Mouse (Mus musculus): ENCODE results near the gene Pip5kl1.

DNA sequence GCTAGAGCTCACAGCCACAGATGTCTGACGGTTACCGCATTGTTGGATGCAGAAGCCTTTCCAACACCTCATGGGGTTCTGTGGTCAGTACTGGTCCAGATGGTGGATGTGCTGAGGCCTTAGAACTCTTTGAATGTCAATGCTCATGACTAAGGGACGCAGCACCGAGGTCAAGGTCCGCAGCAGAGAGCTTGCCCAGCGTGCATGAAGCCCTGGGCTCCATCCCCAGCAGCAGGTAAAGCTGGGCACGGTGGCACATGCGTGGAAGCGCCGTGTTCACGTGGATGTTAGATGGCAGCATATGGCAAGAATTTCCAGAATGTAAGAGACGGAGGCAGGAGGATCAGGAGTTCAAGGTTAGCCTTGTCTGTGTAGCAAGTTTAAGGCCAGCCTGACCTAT, 48.8 kb upstream of the Pip5kl1 start:
- TF ChIP-seq GATA1 (IDR thresholded peaks at IDR 0.05; ENCODE audit: low read length) (no peak), TAL1 (IDR thresholded peaks at IDR 0.05; ENCODE audit: low read length) (no peak)
